Mouse (Mus musculus): ENCODE measurements around the gene Rex1bd. TPM values are rescaled to one million over a fixed set of nuclear protein-coding genes. Genes with fewer than 3 reads are reported as not detected.
"Not testable (repeated sequence)": the region's sequence is repeated elsewhere in the genome, so short reads cannot be mapped to it uniquely, and the experiment has no call there.

Rex1bd gene
- total RNA-seq, 2 experiments from 2014 or later = 170 TPM

- DNase-seq (ENCODE audit: low spot score) = no peak
Measured at GRCm38 (mm10) chr8:70529741-70530161, 23.2 kb upstream of the Rex1bd start.

DNA sequence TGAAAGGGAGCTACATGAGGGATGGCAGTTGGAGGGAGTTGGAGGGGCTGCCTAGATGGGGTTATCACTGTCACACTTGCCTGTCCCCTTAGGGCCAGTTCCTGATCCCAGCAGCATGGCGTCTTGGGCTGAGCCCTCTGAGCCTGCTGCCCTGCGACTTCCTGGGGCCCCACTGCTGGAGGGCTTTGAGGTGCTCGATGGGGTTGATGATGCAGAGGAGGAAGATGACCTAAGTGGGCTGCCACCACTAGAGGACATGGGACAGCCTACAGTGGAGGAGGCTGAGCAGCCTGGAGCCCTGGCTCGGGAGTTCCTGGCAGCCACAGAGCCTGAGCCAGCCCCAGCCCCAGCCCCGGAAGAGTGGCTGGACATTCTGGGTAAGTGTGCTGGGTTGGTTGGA, 22.7 kb upstream of the Rex1bd start:
- no peak for DNase-seq (ENCODE audit: low spot score)

GRCm38 (mm10) chr8:70528182-70528797, 21.7 kb upstream of the Rex1bd start:
- DNase-seq (ENCODE audit: low spot score) = no peak

GRCm38 (mm10) chr8:70527512-70528181, 21.1 kb upstream of the Rex1bd start, which contains the start of the genes Fkbp8 and Kxd1:
Gene Fkbp8 (plus strand): TSS chr8:70527724.
Gene Kxd1 (minus strand): TSS chr8:70527956.
- DNase-seq (ENCODE audit: low spot score) = peak; percentile 98

- DNase-seq (ENCODE audit: low spot score) = no peak
Measured at GRCm38 (mm10) chr8:70527111-70527511, 20.6 kb upstream of the Rex1bd start.

DNA sequence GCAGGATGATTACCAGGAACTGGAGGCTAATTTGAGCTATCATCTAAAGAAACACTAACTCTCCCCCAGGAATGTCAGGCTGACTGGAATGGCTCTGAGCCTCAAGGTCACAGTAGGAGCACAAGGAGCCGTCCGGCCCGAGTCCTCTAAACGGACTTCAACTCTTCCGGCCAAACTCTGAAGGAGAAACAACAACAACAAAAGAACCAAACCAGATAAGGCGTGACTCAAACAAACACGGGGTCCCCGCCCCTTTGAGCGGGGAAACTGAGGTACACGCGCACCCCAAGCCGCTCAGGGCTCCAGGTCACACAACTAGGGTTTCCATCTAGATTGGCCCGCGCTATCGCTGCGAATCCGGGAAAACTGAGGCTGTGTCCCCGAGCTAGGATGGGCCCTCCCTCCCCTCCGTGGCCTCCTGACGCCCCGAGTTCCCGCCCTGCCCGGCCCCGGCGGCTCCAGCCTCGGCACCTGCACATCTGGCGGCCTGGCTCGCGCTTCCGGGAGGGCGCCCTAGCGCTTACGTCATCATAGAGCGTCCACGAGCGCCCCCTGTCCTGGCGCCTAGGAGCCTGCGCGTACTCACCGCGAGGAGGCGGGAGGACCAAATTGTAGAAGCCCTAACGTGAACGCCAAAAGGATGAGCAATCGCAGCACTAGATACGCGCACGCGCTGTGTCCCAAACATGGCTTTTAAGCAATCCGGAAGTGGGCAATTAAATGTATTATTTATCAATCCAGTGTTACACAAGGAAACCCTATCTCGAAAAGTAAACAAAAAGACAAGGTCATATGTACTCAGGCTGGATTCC, 16.2 kb upstream of the Rex1bd start:
- peak; percentile 96 for DNase-seq (ENCODE audit: low spot score)

- DNase-seq (ENCODE audit: low spot score) = no peak
Measured at GRCm38 (mm10) chr8:70519606-70520005, 13.1 kb upstream of the Rex1bd start.

- no peak for DNase-seq (ENCODE audit: low spot score)
Measured at GRCm38 (mm10) chr8:70519043-70519442, 12.5 kb upstream of the Rex1bd start.

DNA sequence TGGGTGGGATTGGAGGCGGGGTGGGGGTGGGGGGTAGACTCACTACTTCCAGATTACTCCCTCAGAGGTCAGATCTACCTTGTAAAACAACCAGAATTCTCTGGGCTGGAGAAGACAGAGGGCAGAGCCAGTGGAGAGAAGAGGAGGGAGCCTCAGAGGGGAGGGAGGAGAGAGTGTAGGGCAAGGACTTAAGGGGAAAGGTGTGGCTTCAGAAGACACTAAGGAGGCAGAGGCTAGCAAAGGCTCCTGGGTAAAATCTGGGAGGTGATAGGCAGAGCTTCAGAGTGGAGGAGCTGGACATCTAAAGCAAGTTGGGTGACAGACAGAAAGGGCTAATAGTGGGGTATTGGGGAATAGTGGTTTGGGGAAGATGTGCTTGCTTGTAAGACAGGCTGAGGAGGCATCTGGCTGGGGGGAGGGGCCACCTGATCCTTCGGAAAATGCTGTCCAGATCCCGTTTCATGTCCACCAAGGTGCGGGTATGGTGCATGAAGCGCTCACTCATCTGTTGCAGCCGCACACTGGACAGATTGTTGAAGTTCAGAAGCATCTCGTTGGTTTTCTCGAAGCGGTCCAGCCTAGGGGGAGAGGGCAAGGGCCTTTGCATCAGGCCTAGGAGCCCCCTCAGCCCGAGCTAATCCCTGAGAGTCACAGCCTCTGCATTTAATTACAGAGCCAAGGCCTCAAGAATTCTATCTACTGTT, 11.5 kb upstream of the Rex1bd start:
- DNase-seq (ENCODE audit: low spot score) = no peak

- no peak for DNase-seq (ENCODE audit: low spot score)
Measured at GRCm38 (mm10) chr8:70513441-70513840, 6.9 kb upstream of the Rex1bd start.

DNA sequence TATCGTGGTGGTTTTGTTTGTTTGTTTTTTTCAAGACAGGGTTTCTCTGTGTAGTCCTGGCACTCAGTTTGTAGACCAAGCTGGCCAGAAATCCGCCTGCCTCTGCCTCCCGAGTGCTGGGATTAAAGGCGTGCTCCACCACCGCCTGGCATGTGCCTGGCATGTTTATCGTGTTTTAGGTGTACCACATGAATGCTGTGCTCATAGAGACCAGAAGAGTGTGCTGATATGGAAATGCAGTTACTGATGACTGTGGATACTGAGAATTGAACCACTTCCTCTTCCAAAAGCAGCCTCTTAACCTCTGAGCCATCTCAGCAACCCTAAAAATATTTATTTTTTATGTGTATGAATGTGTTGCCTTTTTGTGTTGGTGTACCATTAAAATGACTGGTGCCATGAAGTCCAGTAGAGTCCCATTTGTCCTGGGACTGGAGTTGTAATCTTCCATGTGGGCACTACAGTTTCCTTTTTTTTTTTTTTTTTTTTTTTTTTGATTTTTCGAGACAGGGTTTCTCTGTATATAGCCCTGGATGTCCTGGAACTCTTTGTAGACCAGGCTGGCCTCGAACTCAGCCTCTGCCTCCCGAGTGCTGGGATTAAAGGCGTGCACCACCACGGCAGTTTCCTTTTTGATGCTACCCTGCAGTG, 5.8 kb upstream of the Rex1bd start:
- no peak for DNase-seq (ENCODE audit: low spot score)

DNA sequence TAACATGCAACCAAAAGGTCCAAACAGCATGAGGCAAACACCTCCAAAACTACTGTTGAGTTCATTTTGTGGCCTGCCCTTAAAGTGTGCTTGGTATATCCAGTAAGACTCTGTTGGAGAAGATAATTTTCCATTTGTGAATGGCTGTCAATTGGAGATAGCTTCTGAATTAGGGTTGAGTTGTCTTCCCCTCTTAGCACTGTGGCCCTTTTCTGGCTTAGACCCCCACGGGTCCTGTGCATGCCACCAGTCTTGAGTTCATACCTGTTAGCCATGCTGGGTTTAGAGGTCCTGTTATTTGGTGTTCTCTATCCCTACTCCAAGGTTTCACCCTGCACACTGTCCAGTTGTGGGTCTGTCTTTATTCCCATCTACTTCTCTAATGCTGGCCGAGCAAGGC, 5.2 kb upstream of the Rex1bd start:
- DNase-seq (ENCODE audit: low spot score) = no peak

GRCm38 (mm10) chr8:70511174-70511573, 4.6 kb upstream of the Rex1bd start:
- DNase-seq (ENCODE audit: low spot score) = not testable (repeated sequence)

GRCm38 (mm10) chr8:70510228-70510915, 3.8 kb upstream of the Rex1bd start, which contains the start of gene Uba52:
Gene Uba52 (minus strand): TSS chr8:70510801.
- peak; percentile 98 for DNase-seq (ENCODE audit: low spot score)

DNA sequence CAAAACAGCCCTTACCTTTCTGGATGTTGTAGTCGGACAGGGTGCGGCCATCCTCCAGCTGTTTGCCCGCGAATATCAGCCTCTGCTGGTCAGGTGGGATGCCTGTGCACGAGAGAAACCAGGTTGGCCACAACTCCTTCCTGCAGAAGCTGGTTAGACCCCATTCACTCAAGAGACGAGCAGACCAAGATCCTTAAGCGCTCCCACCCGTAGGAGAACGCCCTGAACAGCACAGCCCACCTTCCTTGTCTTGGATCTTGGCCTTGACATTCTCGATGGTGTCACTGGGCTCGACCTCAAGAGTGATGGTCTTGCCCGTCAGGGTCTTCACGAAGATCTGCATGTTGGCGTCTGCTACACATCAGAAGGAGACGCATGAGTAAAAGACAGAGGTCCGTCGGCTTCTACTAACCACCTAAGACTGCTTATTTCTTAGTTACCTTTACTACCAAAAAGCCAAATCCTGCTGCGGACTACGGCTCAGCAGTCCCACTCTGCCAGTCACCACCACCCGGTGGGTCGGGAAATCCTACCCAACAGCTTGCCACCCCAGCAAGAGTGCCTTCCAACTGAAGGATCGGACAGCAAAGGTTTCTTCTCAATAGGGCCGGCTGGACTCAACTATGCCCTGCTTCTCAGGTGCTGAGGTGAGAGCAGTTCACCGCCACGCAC, 2.9 kb upstream of the Rex1bd start:
- DNase-seq (ENCODE audit: low spot score) = no peak

- DNase-seq (ENCODE audit: low spot score) = no peak
Measured at GRCm38 (mm10) chr8:70507027-70507393, 458 bp upstream of the Rex1bd start.

DNA sequence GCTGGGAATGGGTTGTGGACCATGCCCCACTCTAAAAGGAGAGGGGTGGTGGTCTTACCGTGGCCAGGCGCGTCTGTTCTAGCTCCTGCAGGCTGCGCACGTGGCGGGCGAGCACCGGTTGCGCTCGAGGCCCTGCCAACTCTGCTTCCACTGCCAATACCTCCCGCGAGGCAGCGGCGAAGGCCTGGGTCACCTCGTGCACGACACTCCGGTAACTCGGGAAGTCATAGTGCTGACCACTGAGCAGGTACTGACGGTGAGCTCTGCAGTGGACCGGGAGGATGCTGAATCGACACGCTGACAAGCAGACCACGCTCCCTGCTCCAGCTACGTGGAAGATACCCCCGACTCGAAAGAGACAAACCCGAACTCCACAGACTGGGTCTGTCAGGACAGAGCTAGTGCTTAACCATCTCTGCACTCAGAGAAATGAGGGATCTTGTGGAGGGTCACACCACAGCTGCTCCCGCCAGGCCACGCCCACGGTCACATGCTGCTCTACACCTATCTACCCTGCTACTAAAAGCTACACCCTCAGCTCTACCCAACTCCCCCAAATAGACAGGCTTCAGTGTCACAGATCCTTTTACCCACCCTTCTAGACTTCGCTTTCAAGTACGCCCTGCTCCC, 739 bp downstream of the Rex1bd start:
- no peak for DNase-seq (ENCODE audit: low spot score)

DNA sequence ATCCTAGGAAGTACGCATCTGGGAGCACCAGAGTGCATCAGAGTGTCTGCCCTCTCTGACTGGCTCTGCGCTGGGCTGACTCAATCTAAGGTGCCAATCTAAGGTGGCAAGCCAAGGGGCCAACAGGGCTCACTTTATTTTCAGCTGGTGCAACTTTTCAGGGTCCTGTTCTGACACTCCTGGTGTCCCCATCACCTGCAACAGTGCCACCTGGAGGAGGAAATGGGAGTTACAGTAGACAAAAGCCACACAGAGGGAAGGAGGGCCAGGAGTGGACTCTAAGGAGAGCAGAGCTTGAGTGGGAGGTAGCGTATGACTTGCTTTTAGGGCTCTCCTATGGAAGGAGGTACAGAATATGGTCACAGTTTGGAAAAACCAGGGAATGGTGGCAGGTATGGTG, 1.7 kb downstream of the Rex1bd start:
- DNase-seq (ENCODE audit: low spot score) = peak; percentile 83

- DNase-seq (ENCODE audit: low spot score) = peak; percentile 83
Measured at GRCm38 (mm10) chr8:70504291-70504716, 2.2 kb downstream of the Rex1bd start.
